Mouse (Mus musculus) 3134 (cell line): ENCODE results near the gene Otog.

ENCODE experiments used
- DNase-seq: peaks from one replicate; pipeline ENCODE4 v3.0.0-alpha.2; 2011; ENCODE audit warnings: low spot score; ENCODE audit not compliant: insufficient read length; ENCODE audit errors: extremely low read depth

Gene Otog

DNA sequence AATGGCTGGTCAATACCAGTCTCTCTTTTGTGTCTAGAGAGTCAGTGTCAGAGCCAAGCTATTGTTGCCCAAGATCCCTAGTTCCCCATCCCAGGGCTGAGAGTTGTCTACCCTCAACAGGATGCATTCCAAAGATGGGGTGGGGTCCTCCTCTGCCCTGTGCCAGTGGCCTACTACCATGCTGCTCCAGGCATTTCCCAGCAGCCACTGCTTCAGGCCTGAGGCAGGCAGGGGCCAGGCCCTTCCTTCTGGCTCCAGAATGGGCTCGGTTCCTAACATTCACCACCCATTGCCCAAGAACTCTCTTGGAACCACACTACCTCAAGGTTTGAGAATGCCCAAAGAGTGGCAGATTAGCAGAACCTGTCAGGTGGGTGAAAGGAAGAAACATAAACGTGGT, 112.0 kb downstream of the Otog start:
- DNase-seq, result no peak

DNA sequence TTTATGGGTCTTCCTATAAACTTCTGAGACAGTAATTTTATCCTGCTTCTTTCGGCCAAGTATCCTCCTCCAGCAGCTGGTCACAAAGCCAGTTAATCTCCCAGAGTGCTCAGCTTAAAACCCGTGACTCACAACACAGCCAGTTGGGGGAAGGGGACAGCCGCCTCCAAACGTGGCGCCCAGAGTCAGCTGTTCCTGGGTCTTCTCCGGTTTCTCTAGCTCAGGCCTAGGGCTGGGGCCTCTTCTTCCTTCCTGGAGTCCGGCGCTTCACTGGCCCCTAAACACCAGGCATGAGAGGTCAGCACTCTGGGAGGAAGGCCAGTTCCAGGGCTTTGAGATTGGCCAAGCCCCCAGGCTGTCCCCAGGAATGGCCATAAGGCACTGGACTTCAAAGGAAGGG, 112.4 kb downstream of the Otog start:
- no peak for DNase-seq

GRCm38 (mm10) chr7:46353875-46354274, 113.1 kb downstream of the Otog start:
- no peak for DNase-seq
